ENCODE assay signal across 8 mouse cellular contexts in the genomic region with DNA sequence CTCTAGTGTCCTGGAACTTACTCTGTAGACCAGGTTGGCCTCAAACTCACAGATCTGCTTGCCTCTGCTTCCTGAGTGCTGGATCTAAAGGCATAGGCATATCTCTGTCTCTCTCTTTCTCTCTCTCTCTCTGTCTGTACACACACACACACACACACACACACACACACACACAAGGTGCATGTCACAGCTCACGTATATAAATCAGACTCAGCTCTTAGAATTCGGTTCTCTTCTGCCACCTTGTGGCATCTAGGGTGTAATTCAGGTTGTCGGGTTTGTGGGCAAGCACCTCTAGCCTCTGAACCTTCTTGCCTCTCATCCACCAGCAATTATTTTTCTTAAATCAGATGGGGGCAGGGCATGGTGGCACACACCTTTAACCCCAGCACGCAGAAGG. TPM values are rescaled to one million over a fixed set of nuclear protein-coding genes. Genes with fewer than 3 reads are reported as not detected.
DNase-seq lines count a peak whose midpoint lies in the region; ATAC-seq and TF ChIP-seq lines count a peak whose summit lies in the region.

No protein-coding gene starts in this region.

- DNase-seq in B cell, adult 2 months = peak; percentile 72 to 76
- peak; percentile 80 for DNase-seq in MN1 (ENCODE audit: low spot score)
- peak; percentile 68 to 78 for DNase-seq in cerebellum, postnatal 36 days
- DNase-seq in heart, adult 2 months = peak; percentile 62 to 63
- DNase-seq in liver, embryonic 11.5 days (ENCODE audit: low spot score) = no peak
- DNase-seq in neural tube, embryonic 11.5 days (ENCODE audit: low spot score) = peak; percentile 55
- peak; percentile 74 for DNase-seq in thymus, postnatal 14 days

- 3% methylated on average over 4 of the region's 4 CpGs for WGBS in heart, adult 2 months
- 1% methylated on average over 4 of the region's 4 CpGs for WGBS in kidney, embryonic 16.5 days
- 2% methylated on average over 4 of the region's 4 CpGs for WGBS in liver, embryonic 11.5 days
- 1% methylated on average over 4 of the region's 4 CpGs for WGBS in neural tube, embryonic 11.5 days

- H3K79me2 ChIP-seq in heart, adult 2 months (replicated peaks; ENCODE audit: control insufficient read depth, insufficient read depth, low read length) = no peaks in the 10 kb centered on the region

- intact Hi-C loops in heart, adult 2 months (cut with DNase I) = loop anchor here (1.0 to 2.0 kb wide), 2 partner anchors 95 to 468 kb away; no protein-coding TSS in a partner anchor

- TF ChIP-seq EP300 in heart, adult 2 months (IDR thresholded peaks at IDR 0.05; ENCODE audit: insufficient read depth, low read depth, low read length) = peak; percentile 48; the same call in 1 of the 2 replicates

- H3K36me3 ChIP-seq in heart, adult 2 months (ENCODE audit: control insufficient read depth, insufficient read depth, low read length) = no peaks in the 10 kb centered on the region
- no peaks in the 10 kb centered on the region for H3K36me3 ChIP-seq in kidney, embryonic 16.5 days (ENCODE audit: insufficient read depth, low read length)
- H3K36me3 ChIP-seq in liver, embryonic 11.5 days (ENCODE audit: control insufficient read depth, insufficient read depth, low read length) = no peaks in the 10 kb centered on the region
- H3K36me3 ChIP-seq in neural tube, embryonic 11.5 days (ENCODE audit: control insufficient read depth, insufficient read depth, low read length) = no peaks in the 10 kb centered on the region

- H3K27me3 ChIP-seq in heart, adult 2 months (ENCODE audit: control insufficient read depth, insufficient read depth, low read length) = no peaks in the 10 kb centered on the region
- H3K27me3 ChIP-seq in kidney, embryonic 16.5 days (ENCODE audit: insufficient read depth, low read length) = no peaks in the 10 kb centered on the region
- no peaks in the 10 kb centered on the region for H3K27me3 ChIP-seq in liver, embryonic 11.5 days (replicated peaks; ENCODE audit: control insufficient read depth, insufficient read depth, low read length)
- H3K27me3 ChIP-seq in neural tube, embryonic 11.5 days (ENCODE audit: control insufficient read depth, insufficient read depth, low read length) = no peaks in the 10 kb centered on the region

- H3K4me3 ChIP-seq in heart, adult 2 months = no peak overlapping the region
- no peak overlapping the region for H3K4me3 ChIP-seq in kidney, embryonic 16.5 days (ENCODE audit: low read length)
- H3K4me3 ChIP-seq in liver, embryonic 11.5 days (ENCODE audit: low read depth, low read length) = no peak overlapping the region
- H3K4me3 ChIP-seq in neural tube, embryonic 11.5 days (ENCODE audit: low read depth, low read length) = no peak overlapping the region

- peak; percentile 76 for ATAC-seq in kidney, embryonic 16.5 days (ENCODE audit: low FRiP score, low TSS enrichment)
- ATAC-seq in liver, embryonic 11.5 days (replicated peaks; ENCODE audit: low FRiP score) = peak; percentile 31; the same call in 1 of the 2 replicates
- ATAC-seq in neural tube, embryonic 11.5 days (ENCODE audit: insufficient read depth, low FRiP score, low TSS enrichment) = no peak

- TF ChIP-seq POLR2A in heart, adult 2 months (IDR thresholded peaks at IDR 0.05; ENCODE audit: insufficient read depth, low read depth, low read length) = no peak

- H3K9me3 ChIP-seq in kidney, embryonic 16.5 days (ENCODE audit: low read length) = no peaks in the 10 kb centered on the region
- H3K9me3 ChIP-seq in liver, embryonic 11.5 days (ENCODE audit: control insufficient read depth, low read length) = no peaks in the 10 kb centered on the region
- H3K9me3 ChIP-seq in neural tube, embryonic 11.5 days (ENCODE audit: control insufficient read depth, low read length) = no peaks in the 10 kb centered on the region

- no peak overlapping the region for H3K27ac ChIP-seq in heart, adult 2 months
- no peak overlapping the region for H3K27ac ChIP-seq in kidney, embryonic 16.5 days (ENCODE audit: low read length)
- no peak overlapping the region for H3K27ac ChIP-seq in liver, embryonic 11.5 days (ENCODE audit: low read depth, low read length)
- H3K27ac ChIP-seq in neural tube, embryonic 11.5 days (ENCODE audit: low read depth, low read length) = no peak overlapping the region

- H3K9ac ChIP-seq in heart, adult 2 months (ENCODE audit: low read depth, low read length) = no peak overlapping the region
- H3K9ac ChIP-seq in kidney, embryonic 16.5 days (replicated peaks; ENCODE audit: low read length) = no peak overlapping the region
- H3K9ac ChIP-seq in liver, embryonic 11.5 days (ENCODE audit: low read depth, low read length) = no peak overlapping the region
- H3K9ac ChIP-seq in neural tube, embryonic 11.5 days (ENCODE audit: low read length) = no peak overlapping the region

- H3K4me2 ChIP-seq in kidney, embryonic 16.5 days (replicated peaks; ENCODE audit: low read depth, low read length) = no peak overlapping the region
- H3K4me2 ChIP-seq in liver, embryonic 11.5 days = no peak overlapping the region
- H3K4me2 ChIP-seq in neural tube, embryonic 11.5 days (ENCODE audit: low read depth) = no peak overlapping the region

- H3K4me1 ChIP-seq in heart, adult 2 months (ENCODE audit: control insufficient read depth, insufficient read depth, low read length) = no peaks in the 10 kb centered on the region
- H3K4me1 ChIP-seq in kidney, embryonic 16.5 days (ENCODE audit: insufficient read depth, low read length) = no peaks in the 10 kb centered on the region
- no peaks in the 10 kb centered on the region for H3K4me1 ChIP-seq in liver, embryonic 11.5 days (replicated peaks; ENCODE audit: control insufficient read depth, insufficient read depth, low read length)
- no peaks in the 10 kb centered on the region for H3K4me1 ChIP-seq in neural tube, embryonic 11.5 days (ENCODE audit: control insufficient read depth, insufficient read depth, low read length)

- TF ChIP-seq CTCF in heart, adult 2 months (IDR thresholded peaks at IDR 0.05) = peak; percentile 76

RNA-seq across cellular contexts. Expression of a gene that starts 20.6 kb away (rescaled TPM):
- total RNA-seq in heart, adult 2 months (2021) = under 1 TPM in 1 of 2 experiments, not detected in 1; 0.21 TPM
- polyA plus RNA-seq in heart, adult 2 months (2012; rRNA removed) = 0.12 and 0.23 TPM in 2 replicates
- 0.34 and 0.51 TPM in 2 replicates for polyA plus RNA-seq in kidney, embryonic 16.5 days (2015; fragmentation: Nextera tagmentation; extraction: Ambion mirVana)
- polyA plus RNA-seq in liver, embryonic 11.5 days (2014; fragmentation: Nextera tagmentation; extraction: Ambion mirVana) = 0.18 and 0.34 TPM in 2 replicates
- polyA plus RNA-seq in neural tube, embryonic 11.5 days (2014; fragmentation: Nextera tagmentation; extraction: Ambion mirVana) = 0.46 TPM in 1 of 2 replicates, not detected in the other

RNA-seq across cellular contexts. Expression of a gene that starts 21.4 kb away (rescaled TPM):
- total RNA-seq in heart, adult 2 months (2021) = 1,000 to 10,000 TPM in 1 of 2 experiments, 100 to 1,000 TPM in 1; 894 to 1,473 TPM
- 664 and 1,033 TPM in 2 replicates for polyA plus RNA-seq in heart, adult 2 months (2012; rRNA removed)
- 1,279 and 1,344 TPM in 2 replicates for polyA plus RNA-seq in kidney, embryonic 16.5 days (2015; fragmentation: Nextera tagmentation; extraction: Ambion mirVana)
- polyA plus RNA-seq in liver, embryonic 11.5 days (2014; fragmentation: Nextera tagmentation; extraction: Ambion mirVana) = 772 and 827 TPM in 2 replicates
- polyA plus RNA-seq in neural tube, embryonic 11.5 days (2014; fragmentation: Nextera tagmentation; extraction: Ambion mirVana) = 1,090 and 1,143 TPM in 2 replicates

RNA-seq across cellular contexts. Expression of a gene that starts 27.7 kb away (rescaled TPM):
- total RNA-seq in heart, adult 2 months (2021) = 10 to 100 TPM; 23.6 to 27.8 TPM
- polyA plus RNA-seq in heart, adult 2 months (2012; rRNA removed) = 55.5 and 77.5 TPM in 2 replicates
- polyA plus RNA-seq in kidney, embryonic 16.5 days (2015; fragmentation: Nextera tagmentation; extraction: Ambion mirVana) = 91.8 and 103 TPM in 2 replicates
- polyA plus RNA-seq in liver, embryonic 11.5 days (2014; fragmentation: Nextera tagmentation; extraction: Ambion mirVana) = 104 and 108 TPM in 2 replicates
- 22.2 and 28.3 TPM in 2 replicates for polyA plus RNA-seq in neural tube, embryonic 11.5 days (2014; fragmentation: Nextera tagmentation; extraction: Ambion mirVana)
